Mouse (Mus musculus) left cerebral cortex, adult 18-20 months (tissue): ENCODE data around the gene Snrnp25. TPM values are rescaled to one million over a fixed set of nuclear protein-coding genes. Genes with fewer than 3 reads are reported as not detected.
A peak's percentile ranks its signal among the peaks of the same experiment; 100 is the strongest.
"Not testable (repeated sequence)": the region's sequence is repeated elsewhere in the genome, so short reads cannot be mapped to it uniquely, and the experiment has no call there.

Source experiments
- DNase-seq, 2 experiments: peaks; one replicate each; pipeline ENCODE4 v3.0.0; 2021 to 2022; ENCODE audit warnings: low spot score in 2 of 2, mixed read lengths in 1 of 2
- total RNA-seq, 2 experiments: library from RNA; stranded (reverse); gene quantifications; 2 replicates each; pipeline ENCODE4 v1.2.3; 2021

The Snrnp25 gene
- total RNA-seq, 2 experiments from 2014 or later: 24.5 to 29.0 TPM

- no peak for DNase-seq
Measured at GRCm38 (mm10) chr11:32194086-32194485, 11.1 kb upstream of the Snrnp25 start.

- no peak for DNase-seq
Measured at GRCm38 (mm10) chr11:32194626-32195025, 10.6 kb upstream of the Snrnp25 start.

GRCm38 (mm10) chr11:32195867-32196540, 9.2 kb upstream of the Snrnp25 start:
- DNase-seq: no peak

- no peak for DNase-seq
Measured at GRCm38 (mm10) chr11:32196727-32197126, 8.5 kb upstream of the Snrnp25 start.

GRCm38 (mm10) chr11:32197766-32198165, 7.4 kb upstream of the Snrnp25 start:
- no peak for DNase-seq

- no peak for DNase-seq
Measured at GRCm38 (mm10) chr11:32198256-32198955, 6.8 kb upstream of the Snrnp25 start.

- no peak for DNase-seq
Measured at GRCm38 (mm10) chr11:32199230-32199629, 6.0 kb upstream of the Snrnp25 start.

- no peak for DNase-seq
Measured at GRCm38 (mm10) chr11:32200075-32200601, 5.1 kb upstream of the Snrnp25 start, which contains the start of gene Il9r. Gene Il9r (minus strand): TSS chr11:32200279.

GRCm38 (mm10) chr11:32200992-32201391, 4.2 kb upstream of the Snrnp25 start:
- DNase-seq: not testable (repeated sequence)

GRCm38 (mm10) chr11:32201922-32202685, 3.1 kb upstream of the Snrnp25 start:
- no peak for DNase-seq

GRCm38 (mm10) chr11:32210623-32211022, 5.4 kb downstream of the Snrnp25 start:
- no peak for DNase-seq

- DNase-seq: no peak
Measured at GRCm38 (mm10) chr11:32215372-32216162, 10.4 kb downstream of the Snrnp25 start.

- peak; percentile 67 to 78 for DNase-seq
Measured at GRCm38 (mm10) chr11:32216851-32217250, 11.6 kb downstream of the Snrnp25 start.

- no peak for DNase-seq
Measured at GRCm38 (mm10) chr11:32218501-32219050, 13.4 kb downstream of the Snrnp25 start.

GRCm38 (mm10) chr11:32219287-32219686, 14.1 kb downstream of the Snrnp25 start:
- DNase-seq: no peak

GRCm38 (mm10) chr11:32220607-32221224, 15.5 kb downstream of the Snrnp25 start:
- DNase-seq: no peak

- DNase-seq: no peak
Measured at GRCm38 (mm10) chr11:32221225-32221950, 16.2 kb downstream of the Snrnp25 start.

- no peak for DNase-seq
Measured at GRCm38 (mm10) chr11:32221951-32222409, 16.8 kb downstream of the Snrnp25 start, which contains the start of gene Rhbdf1. Gene Rhbdf1 (minus strand): TSS chr11:32222300.

- no peak for DNase-seq
Measured at GRCm38 (mm10) chr11:32222570-32223194, 17.5 kb downstream of the Snrnp25 start.
